Comparison of ENCODE assay signal across 21 mouse cellular contexts in the genomic region with DNA sequence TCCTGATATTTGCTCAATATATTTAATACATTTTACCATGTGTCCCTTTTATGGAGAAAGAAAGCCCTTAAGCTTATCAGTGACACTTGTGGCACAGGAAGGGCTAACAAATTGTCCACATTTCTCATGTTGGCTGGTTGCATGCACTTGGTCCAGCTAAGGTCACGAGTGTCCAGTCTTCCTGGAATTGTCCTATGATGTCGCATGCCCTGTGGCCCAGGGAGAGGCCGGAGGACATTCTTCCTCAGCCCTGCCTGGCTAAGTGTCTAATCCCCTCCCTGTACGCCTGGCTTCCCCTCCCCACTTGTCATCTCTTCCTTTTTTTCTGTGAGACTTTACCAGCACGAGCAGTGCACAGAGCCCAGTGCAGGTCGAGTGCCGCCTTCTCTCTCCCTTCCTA. TPM values are rescaled to one million over a fixed set of nuclear protein-coding genes. Genes with fewer than 3 reads are reported as not detected.
DNase-seq lines count a peak whose midpoint lies in the region; ATAC-seq and TF ChIP-seq lines count a peak whose summit lies in the region.
"Had no signal": no experiment of that assay in that cellular context is flagged by ENCODE, and none has a peak within 500 bp of the region (broad histone marks: within the 10 kb centered on the region; RNA-seq: fewer than 3 reads in every experiment).

No protein-coding gene starts in this region.

- H3K27ac ChIP-seq in heart, postnatal 0 days (ENCODE audit: low read depth): no peak overlapping the region
- no peak overlapping the region for H3K27ac ChIP-seq in stomach, postnatal 0 days (replicated peaks)
- H3K27ac ChIP-seq: lung, embryonic 15.5 days; neural tube, embryonic 13.5 days had no signal

- 14% methylated on average over 7 of the region's 7 CpGs for WGBS in heart, postnatal 0 days
- 72% methylated on average over 7 of the region's 7 CpGs for WGBS in stomach, postnatal 0 days

- TF ChIP-seq CTCF in heart, postnatal 0 days (IDR thresholded peaks at IDR 0.05; ENCODE audit: low read depth): no peak
- no peak for TF ChIP-seq CTCF in stomach, postnatal 0 days (IDR thresholded peaks at IDR 0.05; ENCODE audit: low read depth)

- H3K9me3 ChIP-seq in heart, postnatal 0 days (replicated peaks; ENCODE audit: control insufficient read depth, low read length): no peaks in the 10 kb centered on the region
- no peaks in the 10 kb centered on the region for H3K9me3 ChIP-seq in stomach, postnatal 0 days (ENCODE audit: control insufficient read depth, low read length)
- H3K9me3 ChIP-seq: lung, embryonic 15.5 days; neural tube, embryonic 13.5 days had no signal

- DNase-seq in heart, adult 11 months: peak; percentile 94
- DNase-seq in heart, postnatal 36 days: no peak
- DNase-seq in lung, adult 18-20 months: peak; percentile 12 to 19
- DNase-seq in lung, postnatal 14 days: no peak
- DNase-seq in heart, postnatal 0 days (ENCODE audit: low spot score): peak; percentile 8
- DNase-seq in lung, postnatal 10 days: peak; percentile 21
- DNase-seq in stomach, postnatal 0 days (ENCODE audit: low spot score): no peak
- DNase-seq: B cell, adult 2 months; cerebellum, adult 18-20 months; gastrocnemius, postnatal 25 days; liver; right cerebral cortex, postnatal 25 days; thymus, postnatal 25 days had no signal

- ATAC-seq in heart, postnatal 0 days (ENCODE audit: insufficient read depth, low read depth): peak; percentile 57; the same call in 1 of the 2 replicates
- ATAC-seq in stomach, postnatal 0 days (ENCODE audit: low FRiP score, low TSS enrichment): no peak
- no peak for ATAC-seq in CD4-positive, CD25-positive, alpha-beta regulatory T cell, adult 4 months
- ATAC-seq: forebrain, embryonic 14.5 days had no signal

- H3K4me1 ChIP-seq in heart, postnatal 0 days (ENCODE audit: control insufficient read depth, insufficient read depth): peaks cover 8% of the 10 kb centered on the region
- no peaks in the 10 kb centered on the region for H3K4me1 ChIP-seq in stomach, postnatal 0 days (replicated peaks; ENCODE audit: control insufficient read depth, insufficient read depth)
- H3K4me1 ChIP-seq: lung, embryonic 15.5 days; neural tube, embryonic 13.5 days had no signal

- no peak for TF ChIP-seq EP300 in heart, postnatal 0 days (IDR thresholded peaks at IDR 0.05; ENCODE audit: low read depth)
- no peak for TF ChIP-seq EP300 in stomach, postnatal 0 days (optimal IDR thresholded peaks at IDR 0.05)

- H3K27me3 ChIP-seq in heart, postnatal 0 days (ENCODE audit: control insufficient read depth, insufficient read depth, low read length): no peaks in the 10 kb centered on the region
- no peaks in the 10 kb centered on the region for H3K27me3 ChIP-seq in stomach, postnatal 0 days (ENCODE audit: control insufficient read depth, insufficient read depth, low read length)
- H3K27me3 ChIP-seq: lung, embryonic 15.5 days; neural tube, embryonic 13.5 days had no signal

- H3K4me3 ChIP-seq in heart, postnatal 0 days (ENCODE audit: low read depth, low read length): no peak overlapping the region
- no peak overlapping the region for H3K4me3 ChIP-seq in stomach, postnatal 0 days (ENCODE audit: low read depth, low read length)
- H3K4me3 ChIP-seq: erythroblast, embryonic 14.5 days; lung, embryonic 15.5 days; neural tube, embryonic 13.5 days had no signal

- intact Hi-C loops in heart, postnatal 36 days (cut with DNase I): no loop called here

- H3K36me3 ChIP-seq in heart, postnatal 0 days (replicated peaks; ENCODE audit: control insufficient read depth, insufficient read depth, low read length): 0 out of 2 replicates have a peak, but pooled peaks cover 7% of the 10 kb centered on the region
- peaks cover 2% of the 10 kb centered on the region; the same call in 1 of the 2 replicates for H3K36me3 ChIP-seq in stomach, postnatal 0 days (ENCODE audit: control insufficient read depth, insufficient read depth, low read length)
- H3K36me3 ChIP-seq: lung, embryonic 15.5 days had no signal

- no peak overlapping the region for H3K4me2 ChIP-seq in heart, postnatal 0 days (ENCODE audit: low read depth, low read length)
- no peak overlapping the region for H3K4me2 ChIP-seq in stomach, postnatal 0 days (replicated peaks; ENCODE audit: low read depth)
- H3K4me2 ChIP-seq: lung, embryonic 15.5 days; neural tube, embryonic 13.5 days had no signal

- H3K9ac ChIP-seq in heart, postnatal 0 days (replicated peaks; ENCODE audit: low read depth, low read length): no peak overlapping the region
- H3K9ac ChIP-seq in stomach, postnatal 0 days (ENCODE audit: low read length): no peak overlapping the region
- H3K9ac ChIP-seq: lung, embryonic 15.5 days; neural tube, embryonic 13.5 days had no signal

RNA-seq across cellular contexts. Expression of a gene that starts 29.2 kb away (rescaled TPM):
- 10 to 100 TPM; 10.8 to 14.9 TPM for total RNA-seq in heart, postnatal 36 days (2021)
- total RNA-seq in heart, postnatal 0 days (2014; rRNA removed; ENCODE audit: low replicate concordance): 3.9 and 10.9 TPM in 2 replicates
- polyA plus RNA-seq in heart, postnatal 0 days (2015; fragmentation: Nextera tagmentation; extraction: Ambion mirVana): 3.1 and 4.0 TPM in 2 replicates
- polyA plus RNA-seq in stomach, postnatal 0 days (2015; fragmentation: Nextera tagmentation; extraction: Ambion mirVana): 4.8 and 5.2 TPM in 2 replicates
- 10 to 100 TPM; 11.7 to 16.1 TPM for polyA plus RNA-seq in CD4-positive, CD25-positive, alpha-beta regulatory T cell, adult 4 months (2017; shearing (Covaris generic))

RNA-seq across cellular contexts. Expression of a gene that starts 38.3 kb away (rescaled TPM):
- not detected for total RNA-seq in heart, postnatal 36 days (2021)
- total RNA-seq in heart, postnatal 0 days (2014; rRNA removed; ENCODE audit: low replicate concordance): not detected in 2 replicates
- 0.15 TPM in 1 of 2 replicates, not detected in the other for polyA plus RNA-seq in heart, postnatal 0 days (2015; fragmentation: Nextera tagmentation; extraction: Ambion mirVana)
- 0.12 TPM in 1 of 2 replicates, not detected in the other for polyA plus RNA-seq in stomach, postnatal 0 days (2015; fragmentation: Nextera tagmentation; extraction: Ambion mirVana)
- polyA plus RNA-seq in CD4-positive, CD25-positive, alpha-beta regulatory T cell, adult 4 months (2017; shearing (Covaris generic)): not detected
- total RNA-seq: gastrocnemius, postnatal 25 days; heart, postnatal 14 days; layer of hippocampus, postnatal 25 days had no signal
- polyA plus RNA-seq: embryonic facial prominence, embryonic 11.5 days; erythroblast, embryonic 14.5 days; forebrain, embryonic 14.5 days; lung, embryonic 15.5 days had no signal

Comparison
In these comparisons a context has a peak if more than half of its experiments do, and no peak if none do; other contexts are left out.
1. DNase-seq: peak in heart, adult 11 months (single experiment), lung, adult 18-20 months (2 of 2), heart, postnatal 0 days (single experiment) and lung, postnatal 10 days (single experiment); none in heart, postnatal 36 days (0 of 2), lung, postnatal 14 days (single experiment) and stomach, postnatal 0 days (single experiment).